Mouse (Mus musculus): ENCODE data around the gene Clcn1. TPM values are rescaled to one million over a fixed set of nuclear protein-coding genes. Genes with fewer than 3 reads are reported as not detected.
A peak's percentile ranks its signal among the peaks of the same experiment; 100 is the strongest.

Gene Clcn1
- polyA plus RNA-seq, 1 experiment from 2014 or later = 1.6 TPM

DNA sequence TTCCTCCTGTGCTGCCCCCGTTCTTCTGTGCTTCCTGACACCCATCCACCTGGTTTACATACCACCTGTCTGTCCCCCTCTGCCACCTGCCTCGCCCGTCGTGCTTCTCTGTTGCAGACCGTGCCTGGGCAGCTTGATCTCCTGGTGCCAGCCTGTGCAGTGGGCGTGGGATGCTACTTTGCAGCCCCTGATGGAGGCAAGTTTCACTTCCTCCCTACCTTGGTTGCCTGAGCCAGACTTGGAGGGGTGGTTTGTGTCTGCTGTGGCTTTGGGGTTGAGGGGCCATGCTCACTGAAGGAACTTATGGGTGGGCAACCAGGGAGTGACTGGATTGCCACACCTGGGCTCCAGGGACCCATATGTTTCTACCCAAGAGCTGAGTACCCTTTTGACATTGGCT lies 6.8 kb downstream of the Clcn1 start:
- WGBS = 88% methylated on average over 6 of the region's 6 CpGs
- Histone ChIP-seq H3K27ac (ENCODE audit: low read depth, low read length) (no peak overlapping the region), H3K4me2 (no peak overlapping the region), H3K9ac (ENCODE audit: low read length) (no peak overlapping the region), H3K27me3 (ENCODE audit: control insufficient read depth, insufficient read depth, low read length) (no peaks in the 10 kb centered on the region), H3K4me3 (ENCODE audit: low read depth, low read length) (no peak overlapping the region), H3K9me3 (ENCODE audit: control insufficient read depth, low read length) (no peaks in the 10 kb centered on the region), H3K36me3 (ENCODE audit: control insufficient read depth, insufficient read depth, low read length) (peaks cover 8% of the 10 kb centered on the region), H3K4me1 (ENCODE audit: control insufficient read depth, insufficient read depth, low read length) (no peaks in the 10 kb centered on the region)
- DNase-seq (ENCODE audit: low spot score, missing footprints) (no peak), ATAC-seq (ENCODE audit: low FRiP score) (no peak)

DNA sequence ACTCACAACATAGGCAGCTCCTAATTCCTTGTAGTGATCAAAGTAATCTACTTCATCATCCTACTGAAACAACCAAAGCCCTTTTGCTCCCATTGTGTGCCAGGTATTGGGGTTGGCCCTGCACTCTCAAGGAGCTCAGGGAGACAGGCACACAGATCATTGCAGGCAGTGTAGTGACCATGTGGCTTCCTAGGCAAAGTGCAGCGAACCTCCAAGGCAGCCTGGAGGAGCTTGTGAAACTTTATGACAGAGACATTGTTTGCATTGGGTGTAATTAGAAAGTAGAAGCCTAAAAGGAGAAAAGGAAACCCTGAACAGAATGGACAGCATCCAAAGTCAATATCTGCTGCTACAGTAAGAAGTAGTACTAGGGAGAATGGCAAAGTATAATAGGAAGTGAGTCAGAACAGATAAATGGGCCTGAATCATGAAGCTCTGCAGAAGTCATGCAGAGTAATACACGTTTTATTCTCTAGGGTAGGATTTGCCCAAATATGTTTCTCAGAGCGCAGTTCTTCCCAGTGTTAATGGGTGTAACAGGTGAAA lies 9.1 kb downstream of the Clcn1 start:
- no peak for ATAC-seq (ENCODE audit: low FRiP score)
- Histone ChIP-seq H3K36me3 (ENCODE audit: control insufficient read depth, insufficient read depth, low read length) (peaks cover 5% of the 10 kb centered on the region), H3K27me3 (ENCODE audit: control insufficient read depth, insufficient read depth, low read length) (no peaks in the 10 kb centered on the region), H3K4me2 (no peak overlapping the region), H3K9ac (ENCODE audit: low read length) (no peak overlapping the region), H3K4me1 (ENCODE audit: control insufficient read depth, insufficient read depth, low read length) (no peaks in the 10 kb centered on the region), H3K27ac (ENCODE audit: low read depth, low read length) (no peak overlapping the region), H3K9me3 (ENCODE audit: control insufficient read depth, low read length) (no peaks in the 10 kb centered on the region), H3K4me3 (ENCODE audit: low read depth, low read length) (no peak overlapping the region)
- DNase-seq (ENCODE audit: low spot score, missing footprints) = no peak
- WGBS = 87% methylated on average over 3 of the region's 3 CpGs

DNA sequence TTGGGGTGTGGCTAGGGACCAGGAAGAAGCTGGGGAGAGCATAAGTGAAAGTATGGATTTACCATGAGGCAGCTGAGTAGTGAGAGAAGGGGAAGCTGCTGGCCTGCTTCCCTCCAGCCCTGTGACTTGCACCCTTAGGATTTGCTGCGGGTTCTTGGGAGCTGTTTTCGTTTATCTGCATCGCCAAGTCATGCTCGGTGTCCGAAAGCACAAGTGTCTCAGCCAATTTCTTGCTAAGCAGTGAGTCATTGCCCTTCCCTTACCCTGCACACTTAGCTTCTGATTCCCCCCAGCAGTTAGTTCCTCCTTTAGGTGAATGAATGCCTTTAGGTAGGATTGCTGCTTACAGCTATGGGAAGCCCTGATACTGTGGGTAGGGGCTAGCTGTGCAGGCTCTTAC lies 12.9 kb downstream of the Clcn1 start:
- ATAC-seq (ENCODE audit: low FRiP score) (no peak), DNase-seq (ENCODE audit: low spot score, missing footprints) (no peak)
- no peak overlapping the region for H3K4me2 ChIP-seq
- no peak overlapping the region for H3K27ac ChIP-seq (ENCODE audit: low read depth, low read length)
- H3K4me3 ChIP-seq (ENCODE audit: low read depth, low read length) = no peak overlapping the region
- WGBS = 96% methylated on average over 5 of the region's 5 CpGs
- H3K9me3 ChIP-seq (ENCODE audit: control insufficient read depth, low read length) = no peaks in the 10 kb centered on the region
- H3K9ac ChIP-seq (ENCODE audit: low read length) = no peak overlapping the region
- H3K27me3 ChIP-seq (ENCODE audit: control insufficient read depth, insufficient read depth, low read length) = no peaks in the 10 kb centered on the region
- H3K4me1 ChIP-seq (ENCODE audit: control insufficient read depth, insufficient read depth, low read length) = no peaks in the 10 kb centered on the region
- H3K36me3 ChIP-seq (ENCODE audit: control insufficient read depth, insufficient read depth, low read length) = no peaks in the 10 kb centered on the region

DNA sequence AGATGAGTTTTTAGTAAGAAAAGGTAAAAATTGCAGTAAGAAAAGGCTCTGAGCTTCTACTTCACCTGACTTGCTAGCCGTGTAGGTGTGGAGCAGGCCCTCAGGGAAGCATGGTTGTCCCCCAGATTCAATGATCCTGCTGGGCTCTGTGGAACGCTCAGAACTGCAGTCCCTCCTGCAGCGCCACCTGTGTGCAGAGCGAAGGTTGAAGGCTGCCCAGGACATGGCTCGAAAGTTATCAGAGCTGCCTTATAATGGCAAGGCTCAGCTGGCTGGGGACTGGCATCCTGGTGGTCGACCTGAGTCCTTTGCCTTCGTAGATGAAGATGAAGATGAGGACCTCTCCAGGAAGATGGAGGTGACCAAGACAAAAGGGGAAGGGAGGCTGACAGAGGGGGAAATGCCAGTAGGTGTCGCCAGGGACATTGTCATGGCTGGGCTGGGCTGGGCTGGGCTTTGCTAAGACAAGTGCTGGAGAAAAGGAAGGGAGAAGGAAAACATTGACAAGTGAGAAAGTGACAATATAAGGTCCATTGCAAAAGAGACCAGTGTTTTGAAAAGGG lies 23.4 kb downstream of the Clcn1 start:
- Histone ChIP-seq H3K27me3 (ENCODE audit: control insufficient read depth, insufficient read depth, low read length) (no peaks in the 10 kb centered on the region), H3K9me3 (ENCODE audit: control insufficient read depth, low read length) (no peaks in the 10 kb centered on the region), H3K36me3 (ENCODE audit: control insufficient read depth, insufficient read depth, low read length) (peaks cover 9% of the 10 kb centered on the region; the same call in 1 of the 2 replicates), H3K27ac (ENCODE audit: low read depth, low read length) (no peak overlapping the region), H3K4me3 (ENCODE audit: low read depth, low read length) (no peak overlapping the region), H3K9ac (ENCODE audit: low read length) (no peak overlapping the region), H3K4me2 (no peak overlapping the region), H3K4me1 (ENCODE audit: control insufficient read depth, insufficient read depth, low read length) (no peaks in the 10 kb centered on the region)
- WGBS = 48% methylated on average over 8 of the region's 8 CpGs
- DNase-seq (ENCODE audit: low spot score, missing footprints) (no peak), ATAC-seq (ENCODE audit: low FRiP score) (0 out of 2 replicates have a peak, but pooled peaks have one; percentile 30)

DNA sequence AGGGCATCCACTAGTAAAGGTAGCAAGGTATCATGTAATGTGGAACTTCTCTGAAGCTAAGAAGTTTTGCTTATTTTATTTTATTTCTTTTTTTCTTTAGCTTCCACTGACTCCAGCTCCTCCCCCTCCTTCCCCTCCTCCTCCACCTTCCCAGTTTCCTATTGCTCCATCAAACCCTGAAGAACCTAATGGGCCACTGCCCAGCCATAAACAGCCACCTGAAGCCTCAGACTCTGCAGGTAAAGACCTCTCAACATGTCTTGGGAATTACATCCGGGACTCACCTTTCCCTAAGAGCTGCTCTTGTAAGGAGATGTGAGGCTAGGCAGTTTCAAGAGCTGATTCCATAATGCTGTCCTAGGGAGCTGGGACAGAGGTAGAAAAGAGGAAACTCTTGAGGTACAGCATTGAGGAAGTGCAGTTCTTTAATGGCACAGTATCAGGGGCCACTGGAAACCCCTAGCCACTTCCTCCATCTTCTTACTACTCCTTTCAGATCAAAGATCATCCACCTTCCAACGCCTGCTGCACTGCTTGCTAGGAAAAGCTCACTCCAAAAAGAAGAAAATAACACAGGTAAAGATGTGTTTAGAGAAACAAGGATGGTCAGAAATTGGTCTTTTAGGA lies 24.1 kb downstream of the Clcn1 start:
- Histone ChIP-seq H3K27ac (ENCODE audit: low read depth, low read length) (no peak overlapping the region), H3K4me3 (ENCODE audit: low read depth, low read length) (no peak overlapping the region), H3K9ac (ENCODE audit: low read length) (no peak overlapping the region), H3K9me3 (ENCODE audit: control insufficient read depth, low read length) (no peaks in the 10 kb centered on the region), H3K27me3 (ENCODE audit: control insufficient read depth, insufficient read depth, low read length) (no peaks in the 10 kb centered on the region), H3K4me2 (no peak overlapping the region), H3K4me1 (ENCODE audit: control insufficient read depth, insufficient read depth, low read length) (no peaks in the 10 kb centered on the region), H3K36me3 (ENCODE audit: control insufficient read depth, insufficient read depth, low read length) (peaks cover 9% of the 10 kb centered on the region; the same call in 1 of the 2 replicates)
- no peak for ATAC-seq (ENCODE audit: low FRiP score)
- DNase-seq (ENCODE audit: low spot score, missing footprints) = no peak
- WGBS = 93% methylated on average over 2 of the region's 2 CpGs

DNA sequence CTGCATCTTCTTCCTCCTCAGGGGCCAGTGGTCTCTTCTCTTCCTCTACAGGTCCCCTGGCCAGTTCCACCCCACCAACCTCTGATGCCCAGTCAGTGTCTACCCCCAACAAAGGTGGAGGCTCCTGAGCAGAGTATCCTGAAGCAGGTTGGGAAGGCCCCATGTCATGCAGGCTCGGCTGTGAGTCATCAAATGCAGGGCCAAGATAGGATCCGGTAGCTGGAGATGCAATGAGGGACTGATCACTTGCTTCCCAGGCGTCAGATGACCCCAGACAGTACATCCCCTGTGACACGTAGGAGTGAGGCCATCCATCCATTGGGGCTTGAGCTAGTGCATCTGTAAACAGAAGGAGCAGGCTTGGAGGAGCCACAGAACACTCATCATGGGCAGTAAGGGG lies 31.8 kb downstream of the Clcn1 start:
- Histone ChIP-seq H3K4me2 (no peak overlapping the region), H3K9ac (ENCODE audit: low read length) (no peak overlapping the region), H3K4me1 (ENCODE audit: control insufficient read depth, insufficient read depth, low read length) (no peaks in the 10 kb centered on the region; the same call in 1 of the 2 replicates), H3K4me3 (ENCODE audit: low read depth, low read length) (no peak overlapping the region), H3K36me3 (ENCODE audit: control insufficient read depth, insufficient read depth, low read length) (peaks cover 4% of the 10 kb centered on the region; the same call in 1 of the 2 replicates), H3K27me3 (ENCODE audit: control insufficient read depth, insufficient read depth, low read length) (0 out of 2 replicates have a peak, but pooled peaks cover under 1% of the 10 kb centered on the region), H3K27ac (ENCODE audit: low read depth, low read length) (no peak overlapping the region), H3K9me3 (ENCODE audit: control insufficient read depth, low read length) (no peaks in the 10 kb centered on the region)
- 92% methylated on average over 4 of the region's 4 CpGs for WGBS
- DNase-seq (ENCODE audit: low spot score, missing footprints) = no peak
- no peak for ATAC-seq (ENCODE audit: low FRiP score)

DNA sequence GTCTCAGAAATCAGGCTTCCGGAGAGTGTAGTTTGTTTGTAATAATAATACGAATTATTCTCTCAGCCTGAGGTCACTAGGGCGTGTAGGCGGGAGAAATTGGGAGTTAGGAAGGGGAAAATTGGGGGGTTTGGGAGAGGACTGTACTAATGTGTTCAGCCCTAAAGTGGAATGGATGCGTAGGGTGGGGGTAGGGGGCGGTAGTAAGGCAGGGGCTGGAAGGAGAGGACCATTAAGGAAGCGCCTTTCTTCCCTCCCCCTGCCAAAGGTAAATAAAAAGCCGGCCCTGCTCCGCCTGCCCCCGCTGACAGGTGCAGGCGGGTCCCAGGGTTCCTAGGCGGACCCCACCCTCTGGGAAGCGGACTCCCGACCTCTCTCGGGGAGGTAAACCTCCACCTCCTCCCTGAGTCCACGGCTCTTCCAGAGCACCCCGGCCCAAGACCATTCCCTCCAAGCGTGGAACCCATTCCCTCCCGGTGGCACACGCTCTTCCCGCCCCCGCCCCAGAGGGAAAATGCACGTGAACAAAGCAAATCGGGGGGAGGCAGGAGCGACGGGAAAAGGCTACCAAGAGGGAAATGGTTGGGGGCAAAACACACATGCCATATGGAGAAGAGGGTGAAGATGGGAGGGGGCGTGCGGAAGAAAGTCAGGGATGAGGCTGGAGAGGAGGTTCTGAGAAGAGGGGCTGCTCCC lies 37.0 kb downstream of the Clcn1 start:
- Histone ChIP-seq H3K4me3 (ENCODE audit: low read depth, low read length) (peak overlapping the region; percentile 65), H3K27me3 (ENCODE audit: control insufficient read depth, insufficient read depth, low read length) (peaks cover 7% of the 10 kb centered on the region; the same call in 1 of the 2 replicates), H3K9ac (ENCODE audit: low read length) (peak overlapping the region; percentile 78), H3K4me1 (ENCODE audit: control insufficient read depth, insufficient read depth, low read length) (peaks cover 5% of the 10 kb centered on the region; the same call in 1 of the 2 replicates), H3K9me3 (ENCODE audit: control insufficient read depth, low read length) (no peaks in the 10 kb centered on the region), H3K27ac (ENCODE audit: low read depth, low read length) (peak overlapping the region; percentile 80; the same call in 1 of the 2 replicates), H3K36me3 (ENCODE audit: control insufficient read depth, insufficient read depth, low read length) (no peaks in the 10 kb centered on the region), H3K4me2 (peak overlapping the region; percentile 88)
- WGBS = 2% methylated on average over 27 of the region's 28 CpGs
- ATAC-seq (ENCODE audit: low FRiP score) = peak; percentile 38
- DNase-seq (ENCODE audit: low spot score, missing footprints) = peak; percentile 95

DNA sequence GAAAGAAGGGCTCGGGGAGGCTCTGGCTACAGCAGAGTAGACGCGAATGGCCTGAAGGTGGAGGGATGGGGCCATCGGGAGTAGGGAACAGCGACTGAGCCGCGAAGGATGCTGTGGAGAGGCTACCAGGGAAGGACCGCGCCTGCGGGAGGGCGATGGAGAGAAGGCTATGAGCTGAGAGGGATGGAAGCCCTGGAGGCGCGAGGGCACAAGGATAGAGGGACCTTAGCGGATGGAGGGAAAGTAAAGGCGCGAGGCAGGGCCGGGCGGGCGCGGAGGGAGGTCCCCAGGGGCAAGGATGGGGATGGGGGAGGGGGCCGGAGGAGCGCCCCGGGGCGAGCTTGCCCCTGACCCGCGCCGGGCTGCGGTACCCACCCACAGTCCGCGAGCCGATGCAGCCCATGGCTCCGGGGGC lies 37.6 kb downstream of the Clcn1 start:
- peak overlapping the region; percentile 65 for H3K4me3 ChIP-seq (ENCODE audit: low read depth, low read length)
- 0% methylated on average over 17 of the region's 32 CpGs for WGBS
- H3K36me3 ChIP-seq (ENCODE audit: control insufficient read depth, insufficient read depth, low read length) = no peaks in the 10 kb centered on the region
- H3K4me1 ChIP-seq (ENCODE audit: control insufficient read depth, insufficient read depth, low read length) = peaks cover 5% of the 10 kb centered on the region; the same call in 1 of the 2 replicates
- ATAC-seq (ENCODE audit: low FRiP score) (peak; percentile 81), DNase-seq (ENCODE audit: low spot score, missing footprints) (no peak)
- H3K27me3 ChIP-seq (ENCODE audit: control insufficient read depth, insufficient read depth, low read length) = peaks cover 10% of the 10 kb centered on the region; the same call in 1 of the 2 replicates
- H3K9ac ChIP-seq (ENCODE audit: low read length) = peak overlapping the region; percentile 78
- no peaks in the 10 kb centered on the region for H3K9me3 ChIP-seq (ENCODE audit: control insufficient read depth, low read length)
- H3K27ac ChIP-seq (ENCODE audit: low read depth, low read length) = peak overlapping the region; percentile 80
- H3K4me2 ChIP-seq = peak overlapping the region; percentile 88

Data from midbrain, embryonic 11.5 days (tissue).